Mouse (Mus musculus) E14TG2a.4 (cell line): ENCODE measurements around the gene Irgm1.
"Not testable (repeated sequence)": the region's sequence is repeated elsewhere in the genome, so short reads cannot be mapped to it uniquely, and the experiment has no call there.

ENCODE experiments used
- H3K27me3 ChIP-seq: 2 replicates; pipeline ENCODE4 v1.6.1; 2014; ENCODE audit warnings: low read length, control low read depth; ENCODE audit not compliant: insufficient read depth
- H3K36me3 ChIP-seq: 2 replicates; pipeline ENCODE4 v1.6.1; 2014; ENCODE audit warnings: low read length, control low read depth; ENCODE audit not compliant: insufficient read depth
- H3K4me1 ChIP-seq: replicated peaks from 2 replicates; pipeline ENCODE4 v1.6.1; 2014; ENCODE audit warnings: low read depth, low read length, control low read depth
- H3K4me3 ChIP-seq: replicated peaks from 2 replicates; pipeline ENCODE4 v1.5.1; 2014; ENCODE audit warnings: mild to moderate bottlenecking, low read length
- H3K9me3 ChIP-seq: 2 replicates; pipeline ENCODE4 v1.6.1; 2014; ENCODE audit warnings: low read length, control low read depth
- CTCF ChIP-seq: conservative IDR thresholded peaks from 2 replicates; pipeline ENCODE4 v1.5.1; 2014; ENCODE audit warnings: low read length
- NANOG ChIP-seq: IDR thresholded peaks from 2 replicates; pipeline ENCODE4 v1.6.1; 2014; ENCODE audit warnings: borderline replicate concordance, low read length, mixed read lengths
- POU5F1 ChIP-seq: IDR thresholded peaks from 2 replicates; pipeline ENCODE4 v1.6.1; 2014; ENCODE audit warnings: low read length, borderline replicate concordance

Irgm1 gene

GRCm38 (mm10) chr11:48826752-48827096 is 44.8 kb downstream of the Irgm1 start:
- Histone ChIP-seq H3K9me3 (peaks cover 5% of the 10 kb centered on the region), H3K4me3 (peak overlapping the region; percentile 73), H3K4me1 (peaks cover 48% of the 10 kb centered on the region), H3K36me3 (no peaks in the 10 kb centered on the region), H3K27me3 (peaks cover 8% of the 10 kb centered on the region)
- TF ChIP-seq POU5F1, result no peak
- no peak for TF ChIP-seq NANOG
- TF ChIP-seq CTCF, result no peak

GRCm38 (mm10) chr11:48825979-48826751 is 45.3 kb downstream of the Irgm1 start, which contains the start of the genes Trim7 and Gm12184:
Gene Trim7, plus strand, starts transcription at chr11:48826140.
Gene Gm12184, minus strand, starts transcription at chr11:48826655.
- not testable (repeated sequence) for H3K9me3 ChIP-seq, H3K27me3 ChIP-seq, H3K36me3 ChIP-seq
- peak within 1 kb of the TSS; percentile 73 for H3K4me3 ChIP-seq
- H3K4me1 ChIP-seq, result peaks cover 53% of the 10 kb centered on the region

- Histone ChIP-seq H3K9me3 (peaks cover 5% of the 10 kb centered on the region), H3K27me3 (peaks cover 8% of the 10 kb centered on the region), H3K36me3 (no peaks in the 10 kb centered on the region), H3K4me3 (peak overlapping the region; percentile 69), H3K4me1 (peaks cover 60% of the 10 kb centered on the region)
- TF ChIP-seq CTCF (no peak), NANOG (no peak), POU5F1 (no peak)
Measured at GRCm38 (mm10) chr11:48824311-48824830, 47.1 kb downstream of the Irgm1 start.

GRCm38 (mm10) chr11:48823536-48823972 is 47.9 kb downstream of the Irgm1 start:
- Histone ChIP-seq H3K36me3 (no peaks in the 10 kb centered on the region), H3K27me3 (peaks cover 8% of the 10 kb centered on the region), H3K4me1 (peaks cover 58% of the 10 kb centered on the region), H3K4me3 (peak overlapping the region; percentile 69), H3K9me3 (peaks cover 5% of the 10 kb centered on the region)
- no peak for TF ChIP-seq NANOG
- TF ChIP-seq CTCF, result no peak
- no peak for TF ChIP-seq POU5F1

GRCm38 (mm10) chr11:48822768-48823512 is 48.5 kb downstream of the Irgm1 start:
- Histone ChIP-seq H3K36me3 (no peaks in the 10 kb centered on the region), H3K27me3 (peaks cover 8% of the 10 kb centered on the region), H3K4me3 (peak overlapping the region; percentile 69), H3K4me1 (peaks cover 58% of the 10 kb centered on the region), H3K9me3 (peaks cover 2% of the 10 kb centered on the region)
- no peak for TF ChIP-seq CTCF
- TF ChIP-seq NANOG, result no peak
- no peak for TF ChIP-seq POU5F1

- not testable (repeated sequence) for H3K4me3 ChIP-seq, H3K9me3 ChIP-seq, H3K27me3 ChIP-seq, H3K36me3 ChIP-seq
- peaks cover 45% of the 10 kb centered on the region for H3K4me1 ChIP-seq
Measured at GRCm38 (mm10) chr11:48821299-48821698, 50.2 kb downstream of the Irgm1 start.

- no peaks in the 10 kb centered on the region for H3K9me3 ChIP-seq
- TF ChIP-seq NANOG, result no peak
- no peak for TF ChIP-seq CTCF
- no peak for TF ChIP-seq POU5F1
- H3K36me3 ChIP-seq, result peaks cover 6% of the 10 kb centered on the region
- peaks cover 52% of the 10 kb centered on the region for H3K4me1 ChIP-seq
- peaks cover 8% of the 10 kb centered on the region for H3K27me3 ChIP-seq
- no peak overlapping the region for H3K4me3 ChIP-seq
Measured at GRCm38 (mm10) chr11:48820308-48820674, 51.2 kb downstream of the Irgm1 start.

GRCm38 (mm10) chr11:48819614-48820307 is 51.7 kb downstream of the Irgm1 start:
- TF ChIP-seq NANOG, result no peak
- TF ChIP-seq POU5F1, result no peak
- TF ChIP-seq CTCF, result no peak
- Histone ChIP-seq H3K27me3 (peaks cover 6% of the 10 kb centered on the region), H3K36me3 (peaks cover 11% of the 10 kb centered on the region), H3K9me3 (no peaks in the 10 kb centered on the region), H3K4me3 (no peak overlapping the region), H3K4me1 (peaks cover 52% of the 10 kb centered on the region)
